Mouse (Mus musculus) bone marrow, adult 2 months (tissue): ENCODE measurements around the gene Fgfr2.

Experiments used
- CTCF ChIP-seq: fragments of 200-500 bp; IDR thresholded peaks from 2 replicates; pipeline ENCODE4 v1.5.1; 2011; ENCODE audit warnings: low read length, control low read depth; ENCODE audit not compliant: control insufficient read depth, insufficient read depth
- POLR2A ChIP-seq: fragments of 200-500 bp; IDR thresholded peaks from 2 replicates; pipeline ENCODE4 v1.6.1; 2011; ENCODE audit warnings: low read depth, mild to moderate bottlenecking, control low read depth, low read length, borderline replicate concordance; ENCODE audit not compliant: control insufficient read depth

DNA sequence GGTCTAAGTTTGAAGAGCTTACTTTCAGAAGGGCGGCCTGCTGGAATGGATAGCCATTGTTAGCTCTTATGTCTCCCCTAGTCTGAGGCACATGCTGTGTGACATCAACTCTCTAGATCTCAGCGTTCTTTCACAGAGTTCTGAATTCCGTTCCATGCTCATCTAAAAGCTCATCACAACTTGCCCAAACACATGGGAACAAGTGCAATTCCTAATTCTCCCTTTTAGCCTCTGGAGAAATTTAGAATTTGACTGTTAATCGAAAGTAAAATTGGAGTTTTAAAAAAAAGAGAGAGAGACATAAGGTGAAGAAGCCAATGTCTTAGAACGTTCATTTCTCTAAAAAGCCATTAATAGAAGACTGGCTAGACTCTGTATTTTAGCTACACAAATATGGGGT, 1793.7 kb downstream of the Fgfr2 start, which contains the start of gene Fam24b:
- no peak for TF ChIP-seq CTCF
- no peak for TF ChIP-seq POLR2A
